Mouse (Mus musculus): Measurements from ENCODE around the gene Crybg2.

DNA sequence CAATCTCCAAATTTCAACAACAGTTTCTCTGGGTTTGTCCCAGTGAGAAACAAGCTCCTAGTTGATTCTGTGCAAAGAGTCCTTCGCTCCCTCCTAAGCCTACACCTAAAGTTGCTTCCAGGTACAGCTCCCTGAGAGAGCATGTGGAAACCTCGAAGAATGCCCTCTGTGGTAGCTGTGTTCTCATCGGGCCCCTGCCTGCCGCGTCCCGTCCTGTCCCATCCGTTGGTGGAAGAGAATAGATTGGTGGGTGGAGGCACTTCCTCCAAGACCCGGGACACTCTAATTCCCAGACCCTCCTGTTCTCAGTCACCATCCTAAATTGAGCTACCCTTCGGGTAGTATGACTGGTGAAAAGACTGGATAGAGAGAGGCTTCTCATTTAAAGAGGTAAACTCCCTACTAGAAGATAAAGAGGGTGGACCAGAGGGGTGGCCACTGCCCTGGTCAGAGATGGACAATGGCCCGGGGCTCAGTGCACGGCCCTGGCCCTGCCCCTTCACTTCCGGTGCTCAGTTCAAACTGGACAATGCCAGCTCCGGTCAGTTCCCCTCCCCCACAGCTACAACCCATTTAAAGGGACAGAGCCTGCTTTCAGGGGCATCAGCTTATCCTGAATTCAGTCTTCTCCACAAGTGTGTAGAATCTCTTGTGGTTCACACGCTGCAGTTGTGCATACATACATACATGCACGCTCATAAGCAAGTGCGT, 40.8 kb upstream of the Crybg2 start:
- TF ChIP-seq CTCF (IDR thresholded peaks at IDR 0.05; ENCODE audit: low read depth): no peak
- TF ChIP-seq EP300 (IDR thresholded peaks at IDR 0.05; ENCODE audit: low read depth): no peak
